Mouse (Mus musculus) stomach, postnatal 0 days (tissue): ENCODE measurements at regions not wholly inside any gene's neighbourhood (a gene's known extent, or its start where the extent isn't known, plus 50 kb on each side); places are given as distances from the start of the nearest gene placed in this dataset.

Source experiments
- ATAC-seq: fragments of 200-750 bp; cut with Nextera tagmentation; 2 replicates; pipeline ENCODE4 v1.8.0; 2017; ENCODE audit not compliant: low FRiP score, low TSS enrichment
- DNase-seq: peaks from one replicate; pipeline ENCODE4 v3.0.0-alpha.2; 2016; ENCODE audit warnings: low spot score
- H3K27ac ChIP-seq: fragments of 300-500 bp; sonication (generic); replicated peaks from 2 replicates; pipeline ENCODE4 v1.5.1; 2014; ENCODE audit warnings: mild to moderate bottlenecking, control low read depth
- H3K27me3 ChIP-seq: fragments of 300-500 bp; sonication (generic); 2 replicates; pipeline ENCODE4 v1.6.1; 2014; ENCODE audit warnings: low read length; ENCODE audit not compliant: control insufficient read depth, insufficient read depth
- H3K36me3 ChIP-seq: fragments of 300-500 bp; sonication (generic); 2 replicates; pipeline ENCODE4 v1.6.1; 2014; ENCODE audit warnings: low read length, mixed read lengths; ENCODE audit not compliant: control insufficient read depth, insufficient read depth
- H3K4me1 ChIP-seq: fragments of 300-500 bp; sonication (generic); replicated peaks from 2 replicates; pipeline ENCODE4 v1.6.1; 2014; ENCODE audit warnings: antibody characterized with exemption; ENCODE audit not compliant: control insufficient read depth, insufficient read depth
- H3K4me2 ChIP-seq: fragments of 300-500 bp; sonication (generic); replicated peaks from 2 replicates; pipeline ENCODE4 v1.6.1; 2014; ENCODE audit warnings: low read depth, mild to moderate bottlenecking, control low read depth, moderate library complexity
- H3K4me3 ChIP-seq: fragments of 300-500 bp; sonication (generic); 2 replicates; pipeline ENCODE4 v1.5.1; 2014; ENCODE audit warnings: low read depth, low read length, control low read depth
- H3K9ac ChIP-seq: fragments of 300-500 bp; sonication (generic); 2 replicates; pipeline ENCODE4 v1.6.1; 2014; ENCODE audit warnings: mild to moderate bottlenecking, low read length, control low read depth, mixed read lengths
- H3K9me3 ChIP-seq: fragments of 300-500 bp; sonication (generic); 2 replicates; pipeline ENCODE4 v1.6.1; 2016; ENCODE audit warnings: low read length; ENCODE audit not compliant: control insufficient read depth
- CTCF ChIP-seq: IDR thresholded peaks from 2 replicates; pipeline ENCODE4 v1.5.1; 2016; ENCODE audit warnings: antibody characterized with exemption, low read depth, mild to moderate bottlenecking, moderate library complexity
- EP300 ChIP-seq: optimal IDR thresholded peaks from 2 replicates; pipeline ENCODE3; 2016; ENCODE audit warnings: antibody characterized with exemption
- WGBS: fragments of 180-500 bp; shearing (Covaris S2); extraction: QIAGEN DNeasy Blood & Tissue Kit; methylation state at CpG from one replicate; pipeline ENCODE4 v1.1.7; 2014; 5-methylcytosine and 5-hydroxymethylcytosine counted together

DNA sequence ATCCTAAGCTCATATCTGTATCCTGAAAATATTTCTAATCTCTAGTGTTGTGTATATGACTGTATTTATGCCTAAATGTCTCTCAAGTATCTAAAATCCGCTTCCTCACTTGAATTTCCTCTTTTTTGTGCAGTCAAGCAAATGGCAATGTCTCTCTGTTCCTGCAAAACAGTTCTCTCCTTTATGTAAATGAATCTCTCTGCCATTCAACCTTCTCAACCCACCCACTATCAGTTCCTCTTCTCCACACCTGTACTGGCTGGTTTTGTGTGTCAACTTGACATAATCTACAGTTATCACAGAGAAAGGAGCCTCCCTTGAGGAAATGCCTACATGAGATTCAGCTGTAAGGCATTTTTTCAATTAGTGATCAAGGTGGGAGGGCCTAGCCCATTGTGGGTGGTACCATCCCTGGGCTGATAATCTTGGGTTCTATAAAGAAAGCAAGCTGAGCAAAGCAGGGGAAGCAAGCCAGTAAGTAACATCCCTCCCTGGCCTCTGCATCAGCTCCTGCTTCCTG is 375.5 kb downstream of the Synb start:
- H3K36me3 ChIP-seq = no peaks in the 10 kb centered on the region
- H3K4me3 ChIP-seq = no peak overlapping the region
- no peak for ATAC-seq
- no peaks in the 10 kb centered on the region for H3K27me3 ChIP-seq
- no peak for DNase-seq
- H3K4me2 ChIP-seq = no peak overlapping the region
- H3K9me3 ChIP-seq = no peaks in the 10 kb centered on the region
- TF ChIP-seq CTCF (no peak), EP300 (no peak)
- H3K9ac ChIP-seq = no peak overlapping the region
- WGBS = 84% methylated on average over 1 of the region's 1 CpGs
- H3K4me1 ChIP-seq = no peaks in the 10 kb centered on the region
- no peak overlapping the region for H3K27ac ChIP-seq

DNA sequence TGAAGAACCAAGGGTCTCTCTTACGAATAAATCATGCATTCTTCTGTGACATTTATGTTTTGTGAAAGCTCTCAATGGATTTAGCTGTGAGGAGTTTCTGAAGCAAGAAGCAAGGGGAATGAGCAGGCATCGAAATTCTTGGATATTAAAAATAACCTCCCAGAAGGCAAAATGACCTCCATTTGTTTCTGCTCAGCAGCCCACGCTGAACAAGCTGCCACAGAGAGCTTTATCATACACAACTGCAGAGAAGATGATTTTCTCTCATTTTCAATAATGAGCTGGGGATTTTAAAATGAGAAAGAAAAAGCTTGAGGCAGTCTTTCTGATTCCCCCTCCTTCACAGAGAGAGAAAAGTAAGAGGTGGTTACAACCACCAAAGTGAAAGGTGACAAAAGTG is 394.2 kb downstream of the Synb start:
- H3K4me2 ChIP-seq = no peak overlapping the region
- H3K27ac ChIP-seq = no peak overlapping the region
- TF ChIP-seq EP300 (no peak), CTCF (no peak)
- no peak overlapping the region for H3K9ac ChIP-seq
- H3K4me1 ChIP-seq = no peaks in the 10 kb centered on the region
- no peak overlapping the region for H3K4me3 ChIP-seq
- no peaks in the 10 kb centered on the region for H3K9me3 ChIP-seq
- 54% methylated on average over 3 of the region's 3 CpGs for WGBS
- H3K27me3 ChIP-seq = no peaks in the 10 kb centered on the region
- DNase-seq (no peak), ATAC-seq (no peak)
- no peaks in the 10 kb centered on the region for H3K36me3 ChIP-seq

DNA sequence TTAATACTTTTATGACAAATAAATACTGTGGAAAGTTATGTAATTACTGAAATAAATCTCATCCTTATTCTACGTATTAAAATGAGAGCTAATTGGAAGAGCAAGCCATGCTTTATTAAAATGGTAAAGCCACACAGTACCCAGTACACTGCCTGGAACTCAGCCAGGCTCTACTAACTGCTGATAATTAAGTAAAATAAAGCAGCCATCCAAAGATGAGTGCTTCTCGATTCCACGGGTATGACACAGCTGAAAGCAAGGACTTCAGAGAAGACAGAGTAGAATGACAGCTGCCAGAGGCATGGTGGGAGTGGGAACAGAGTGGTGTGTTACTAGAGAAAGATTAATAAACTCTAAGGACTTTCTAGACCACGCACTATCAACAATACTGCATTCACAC is 416.9 kb downstream of the Synb start:
- H3K9ac ChIP-seq = no peak overlapping the region
- no peaks in the 10 kb centered on the region for H3K27me3 ChIP-seq
- DNase-seq (no peak), ATAC-seq (no peak)
- no peak overlapping the region for H3K27ac ChIP-seq
- TF ChIP-seq EP300 (no peak), CTCF (no peak)
- WGBS = 79% methylated on average over 4 of the region's 4 CpGs
- no peaks in the 10 kb centered on the region for H3K36me3 ChIP-seq
- H3K9me3 ChIP-seq = no peaks in the 10 kb centered on the region
- H3K4me3 ChIP-seq = no peak overlapping the region
- H3K4me2 ChIP-seq = no peak overlapping the region
- H3K4me1 ChIP-seq = no peaks in the 10 kb centered on the region

DNA sequence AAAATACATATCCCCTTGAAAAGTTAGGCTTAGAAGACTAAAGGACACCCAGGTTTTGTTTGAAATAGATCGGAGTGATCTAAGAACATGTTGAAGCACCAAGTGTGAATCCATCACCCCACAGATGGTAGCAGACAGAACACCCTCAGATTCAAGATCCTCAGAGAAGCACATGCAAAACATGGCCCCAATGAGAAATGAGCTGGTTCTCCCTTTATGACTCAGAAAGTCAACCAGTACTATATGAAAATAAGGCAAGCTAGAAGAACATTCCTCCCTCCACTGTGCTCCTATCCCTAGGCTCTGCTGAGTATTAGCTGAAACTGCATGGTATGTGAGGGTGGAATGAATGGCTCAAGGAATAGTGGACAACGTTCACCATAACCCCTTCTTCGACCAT is 433.0 kb downstream of the Synb start:
- no peak overlapping the region for H3K4me2 ChIP-seq
- 91% methylated on average over 3 of the region's 3 CpGs for WGBS
- no peaks in the 10 kb centered on the region for H3K27me3 ChIP-seq
- no peak for DNase-seq
- H3K4me1 ChIP-seq = no peaks in the 10 kb centered on the region
- ATAC-seq = no peak
- H3K9me3 ChIP-seq = 0 out of 2 replicates have a peak, but pooled peaks cover 2% of the 10 kb centered on the region
- TF ChIP-seq EP300 (no peak), CTCF (no peak)
- H3K9ac ChIP-seq = no peak overlapping the region
- H3K4me3 ChIP-seq = no peak overlapping the region
- H3K27ac ChIP-seq = no peak overlapping the region
- no peaks in the 10 kb centered on the region for H3K36me3 ChIP-seq

DNA sequence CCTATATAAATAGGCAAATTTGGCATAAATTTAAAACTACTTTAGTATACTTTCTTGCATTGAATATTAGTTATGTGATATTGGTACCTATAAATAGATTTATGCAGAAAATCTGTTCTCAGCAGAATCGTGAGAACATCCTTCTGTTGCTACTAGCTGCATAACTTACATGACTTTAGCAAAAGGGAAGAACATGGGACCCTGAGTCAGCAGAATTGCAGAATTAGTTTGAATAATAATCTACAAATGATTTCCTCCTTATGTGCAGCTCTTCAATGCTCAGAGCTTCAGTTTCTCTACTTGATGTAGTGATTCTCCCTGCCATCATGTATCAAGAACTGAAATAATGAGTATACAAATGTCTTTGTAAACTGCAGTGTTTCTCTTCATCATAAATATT is 436.2 kb downstream of the Synb start:
- no peak overlapping the region for H3K4me3 ChIP-seq
- H3K36me3 ChIP-seq = no peaks in the 10 kb centered on the region
- no peak overlapping the region for H3K9ac ChIP-seq
- H3K4me1 ChIP-seq = no peaks in the 10 kb centered on the region
- DNase-seq = no peak
- 0 out of 2 replicates have a peak, but pooled peaks cover 2% of the 10 kb centered on the region for H3K9me3 ChIP-seq
- 60% methylated on average over 1 of the region's 1 CpGs for WGBS
- no peak overlapping the region for H3K4me2 ChIP-seq
- ATAC-seq = no peak
- TF ChIP-seq EP300 = no peak
- TF ChIP-seq CTCF = no peak
- H3K27ac ChIP-seq = no peak overlapping the region
- H3K27me3 ChIP-seq = no peaks in the 10 kb centered on the region

DNA sequence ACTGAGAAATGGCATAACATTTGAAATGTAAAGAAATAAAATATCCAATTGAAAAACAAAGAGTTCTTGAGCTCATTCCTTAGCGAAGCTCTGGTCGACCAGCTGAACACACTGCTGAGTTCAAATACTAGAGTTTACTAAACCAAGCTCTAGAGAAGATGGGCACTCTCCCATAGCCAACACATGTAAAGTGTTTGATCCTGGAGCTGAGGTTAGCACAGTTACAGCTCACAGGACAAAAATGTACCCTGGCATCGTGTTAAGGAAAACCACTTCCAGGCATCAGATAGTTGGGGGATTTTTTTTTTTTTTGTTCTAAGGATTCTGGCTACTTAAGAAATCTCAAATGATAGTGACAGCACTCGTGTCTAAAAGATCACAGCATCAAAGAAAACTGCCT is 445.6 kb downstream of the Synb start:
- no peaks in the 10 kb centered on the region for H3K36me3 ChIP-seq
- no peak overlapping the region for H3K4me2 ChIP-seq
- no peak for ATAC-seq
- 79% methylated on average over 4 of the region's 4 CpGs for WGBS
- no peaks in the 10 kb centered on the region for H3K9me3 ChIP-seq
- no peak overlapping the region for H3K27ac ChIP-seq
- DNase-seq = no peak
- TF ChIP-seq CTCF = no peak
- no peak for TF ChIP-seq EP300
- H3K27me3 ChIP-seq = no peaks in the 10 kb centered on the region
- H3K9ac ChIP-seq = no peak overlapping the region
- no peaks in the 10 kb centered on the region for H3K4me1 ChIP-seq
- H3K4me3 ChIP-seq = no peak overlapping the region
